Mouse (Mus musculus) hindbrain, embryonic 12.5 days (tissue): ENCODE measurements around the gene Cbl. TPM values are rescaled to one million over a fixed set of nuclear protein-coding genes. Genes with fewer than 3 reads are reported as not detected.

Experiments
- ATAC-seq: fragments of 200-750 bp; cut with Nextera tagmentation; 2 replicates; pipeline ENCODE4 v1.8.0; 2017; ENCODE audit warnings: moderate TSS enrichment; ENCODE audit not compliant: low FRiP score
- H3K27ac ChIP-seq: fragments of 300-500 bp; sonication (generic); 2 replicates; pipeline ENCODE4 v1.5.1; 2016; ENCODE audit warnings: mild to moderate bottlenecking
- H3K27me3 ChIP-seq: fragments of 300-500 bp; sonication (generic); 2 replicates; pipeline ENCODE4 v1.6.1; 2016; ENCODE audit warnings: mild to moderate bottlenecking
- H3K36me3 ChIP-seq: fragments of 300-500 bp; sonication (generic); 2 replicates; pipeline ENCODE4 v1.6.1; 2016; ENCODE audit warnings: mild to moderate bottlenecking
- H3K4me1 ChIP-seq: fragments of 300-500 bp; sonication (generic); 2 replicates; pipeline ENCODE4 v1.6.1; 2016
- H3K4me2 ChIP-seq: fragments of 300-500 bp; sonication (generic); replicated peaks from 2 replicates; pipeline ENCODE4 v1.6.1; 2016; ENCODE audit warnings: mild to moderate bottlenecking
- H3K4me3 ChIP-seq: fragments of 300-500 bp; sonication (generic); 2 replicates; pipeline ENCODE4 v1.5.1; 2016; ENCODE audit warnings: mild to moderate bottlenecking
- H3K9ac ChIP-seq: fragments of 300-500 bp; sonication (generic); 2 replicates; pipeline ENCODE4 v1.6.1; 2016; ENCODE audit warnings: mild to moderate bottlenecking, moderate library complexity
- H3K9me3 ChIP-seq: fragments of 300-500 bp; sonication (generic); replicated peaks from 2 replicates; pipeline ENCODE4 v1.6.1; 2016; ENCODE audit warnings: mild to moderate bottlenecking
- WGBS: fragments of 180-500 bp; shearing (Covaris S2); methylation state at CpG from one replicate; pipeline ENCODE4 v1.1.7; 2016; 5-methylcytosine and 5-hydroxymethylcytosine counted together
- polyA plus RNA-seq: library from polyadenylated mRNA; unstranded; fragments of >200 nt; fragmentation: Nextera tagmentation; extraction: Ambion mirVana; gene quantifications from 2 replicates; pipeline ENCODE4 v1.2.1, GENCODE M21; 2016

Gene Cbl
- polyA plus RNA-seq, 1 experiment from 2014 or later: 26.2 TPM

GRCm38 (mm10) chr9:44175556-44175955 lies 58.3 kb downstream of the Cbl start:
- H3K4me1 ChIP-seq: no peaks in the 10 kb centered on the region
- H3K27ac ChIP-seq: no peak overlapping the region
- no peaks in the 10 kb centered on the region for H3K27me3 ChIP-seq
- H3K4me3 ChIP-seq: no peak overlapping the region
- 80% methylated on average over 6 of the region's 6 CpGs for WGBS
- H3K4me2 ChIP-seq: no peak overlapping the region
- no peak for ATAC-seq
- H3K9ac ChIP-seq: no peak overlapping the region
- H3K36me3 ChIP-seq: peaks cover 33% of the 10 kb centered on the region
- H3K9me3 ChIP-seq: peaks cover 7% of the 10 kb centered on the region; the same call in 1 of the 2 replicates

DNA sequence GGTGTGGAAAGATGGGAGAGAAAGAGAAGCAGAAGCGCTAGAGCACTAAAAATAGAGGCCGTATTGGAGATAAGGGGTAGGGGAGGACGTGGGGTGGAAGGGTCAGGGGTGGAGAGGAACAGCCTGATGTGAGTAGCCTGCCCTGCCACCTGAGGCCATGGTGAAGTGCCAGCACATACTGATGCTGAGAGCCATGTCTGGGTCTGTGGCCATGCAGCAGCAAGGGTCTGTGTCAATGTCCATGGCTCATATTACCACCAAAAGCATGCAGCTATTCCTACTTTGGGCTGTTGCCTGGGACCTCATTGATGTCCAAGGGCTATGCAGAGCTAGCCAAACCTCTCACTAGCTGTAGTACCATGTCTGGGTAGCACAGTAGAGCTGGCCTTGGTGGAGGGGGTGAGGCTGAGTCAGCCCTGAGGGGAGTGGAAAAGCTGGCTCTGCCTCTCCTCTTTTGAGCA lies 63.1 kb downstream of the Cbl start:
- Histone ChIP-seq H3K27ac (no peak overlapping the region), H3K4me2 (no peak overlapping the region), H3K36me3 (peaks cover 37% of the 10 kb centered on the region), H3K9ac (no peak overlapping the region), H3K4me1 (no peaks in the 10 kb centered on the region), H3K9me3 (no peaks in the 10 kb centered on the region), H3K27me3 (no peaks in the 10 kb centered on the region), H3K4me3 (no peak overlapping the region)
- WGBS: 74% methylated on average over 3 of the region's 3 CpGs
- ATAC-seq: no peak

- H3K4me3 ChIP-seq: no peak overlapping the region
- H3K36me3 ChIP-seq: peaks cover 55% of the 10 kb centered on the region
- H3K9me3 ChIP-seq: no peaks in the 10 kb centered on the region
- no peak overlapping the region for H3K27ac ChIP-seq
- no peaks in the 10 kb centered on the region for H3K4me1 ChIP-seq
- WGBS: 91% methylated on average over 5 of the region's 5 CpGs
- no peaks in the 10 kb centered on the region for H3K27me3 ChIP-seq
- no peak overlapping the region for H3K9ac ChIP-seq
- no peak overlapping the region for H3K4me2 ChIP-seq
- ATAC-seq: no peak
Measured at GRCm38 (mm10) chr9:44168931-44169330, 64.9 kb downstream of the Cbl start.

- Histone ChIP-seq H3K4me3 (no peak overlapping the region), H3K27ac (no peak overlapping the region), H3K36me3 (peaks cover 70% of the 10 kb centered on the region), H3K27me3 (no peaks in the 10 kb centered on the region), H3K9me3 (no peaks in the 10 kb centered on the region), H3K4me1 (no peaks in the 10 kb centered on the region), H3K4me2 (no peak overlapping the region), H3K9ac (no peak overlapping the region)
- WGBS: 78% methylated on average over 3 of the region's 3 CpGs
- ATAC-seq: no peak
Measured at GRCm38 (mm10) chr9:44159886-44160285, 74.0 kb downstream of the Cbl start.

DNA sequence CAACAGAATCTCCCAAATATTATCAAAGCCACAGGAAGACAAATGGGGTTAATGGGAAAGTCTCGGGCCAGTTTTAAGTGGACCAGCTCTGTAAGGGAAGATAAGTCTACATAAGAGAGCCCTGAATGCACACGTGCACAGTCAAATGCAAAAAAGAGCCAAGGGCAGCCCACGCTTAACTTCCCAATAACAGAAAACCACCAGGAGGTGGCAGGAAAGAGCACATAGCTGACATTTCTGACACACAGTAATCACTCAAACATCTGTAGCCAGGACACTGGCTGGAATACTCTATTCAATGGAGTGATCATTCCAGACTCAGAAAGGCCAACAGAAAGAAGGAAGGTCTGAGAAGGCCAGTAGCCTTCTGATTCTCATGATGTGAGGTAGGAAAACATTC lies 86.6 kb downstream of the Cbl start:
- no peak overlapping the region for H3K4me3 ChIP-seq
- no peak overlapping the region for H3K9ac ChIP-seq
- H3K4me1 ChIP-seq: no peaks in the 10 kb centered on the region
- peaks cover 52% of the 10 kb centered on the region for H3K36me3 ChIP-seq
- no peaks in the 10 kb centered on the region for H3K9me3 ChIP-seq
- WGBS: 74% methylated on average over 3 of the region's 3 CpGs
- H3K27me3 ChIP-seq: no peaks in the 10 kb centered on the region
- no peak for ATAC-seq
- no peak overlapping the region for H3K4me2 ChIP-seq
- H3K27ac ChIP-seq: no peak overlapping the region

DNA sequence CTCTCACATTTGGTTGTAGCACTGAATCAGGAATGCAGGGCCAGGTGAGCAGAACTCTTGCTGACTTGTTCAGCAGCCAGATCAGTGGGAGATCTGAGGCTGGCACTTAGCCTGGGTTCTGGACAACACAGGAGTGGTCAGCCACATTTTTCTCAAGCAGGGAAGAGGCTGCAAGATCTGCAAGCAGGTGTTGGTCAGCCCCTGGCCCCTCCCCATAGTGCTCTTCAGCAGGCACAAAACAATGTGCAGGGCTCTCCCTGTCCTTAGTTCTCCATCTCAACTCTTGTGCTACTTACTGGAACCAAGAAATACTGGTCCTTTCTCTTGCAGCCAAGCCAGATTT lies 89.2 kb downstream of the Cbl start:
- Histone ChIP-seq H3K27me3 (no peaks in the 10 kb centered on the region), H3K4me3 (no peak overlapping the region), H3K4me2 (no peak overlapping the region), H3K36me3 (peaks cover 38% of the 10 kb centered on the region), H3K9ac (no peak overlapping the region), H3K9me3 (no peaks in the 10 kb centered on the region), H3K4me1 (no peaks in the 10 kb centered on the region), H3K27ac (no peak overlapping the region)
- no peak for ATAC-seq

DNA sequence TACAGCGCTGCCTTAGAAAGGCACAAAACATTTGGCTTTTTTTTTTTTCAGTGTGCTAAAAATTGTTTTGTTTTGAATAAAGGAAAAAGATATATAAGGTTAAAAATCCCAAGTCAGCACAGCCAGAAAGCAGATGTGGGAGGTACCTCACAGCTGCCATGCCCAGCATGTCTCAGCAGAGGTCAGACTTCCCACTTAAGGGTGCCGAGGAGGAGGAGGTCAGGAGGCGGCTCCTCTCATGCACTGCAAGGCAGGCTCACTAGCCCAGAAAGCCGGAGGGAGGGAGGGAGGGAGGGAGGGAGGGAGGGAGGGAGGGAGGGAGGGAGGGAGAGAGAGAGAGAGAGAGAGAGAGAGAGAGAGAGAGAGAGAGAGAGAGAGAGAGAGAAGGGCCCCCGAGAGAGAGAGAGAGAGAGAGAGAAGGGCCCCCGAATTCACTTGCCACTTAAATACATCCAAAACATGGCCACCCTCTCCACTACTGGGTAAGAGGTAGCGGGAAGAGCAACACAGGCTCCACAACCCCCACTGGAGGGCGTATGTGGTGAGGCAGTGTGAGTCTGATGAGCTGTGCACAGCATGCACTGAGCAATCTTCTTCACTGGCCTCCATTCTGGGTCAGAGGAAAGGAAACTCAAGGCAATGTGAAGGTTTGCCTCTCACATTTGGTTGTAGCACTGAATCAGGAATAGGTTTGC lies 89.7 kb downstream of the Cbl start:
- Histone ChIP-seq H3K9me3 (no peaks in the 10 kb centered on the region), H3K4me3 (no peak overlapping the region), H3K9ac (no peak overlapping the region), H3K36me3 (peaks cover 33% of the 10 kb centered on the region), H3K4me1 (no peaks in the 10 kb centered on the region), H3K27me3 (no peaks in the 10 kb centered on the region), H3K4me2 (no peak overlapping the region), H3K27ac (no peak overlapping the region)
- no peak for ATAC-seq
- WGBS: 27% methylated on average over 7 of the region's 8 CpGs

- Histone ChIP-seq H3K4me2 (no peak overlapping the region), H3K4me1 (no peaks in the 10 kb centered on the region), H3K9ac (no peak overlapping the region), H3K36me3 (peaks cover 27% of the 10 kb centered on the region), H3K4me3 (no peak overlapping the region), H3K9me3 (no peaks in the 10 kb centered on the region), H3K27ac (no peak overlapping the region), H3K27me3 (no peaks in the 10 kb centered on the region)
- ATAC-seq: no peak
- WGBS: 70% methylated on average over 5 of the region's 5 CpGs
Measured at GRCm38 (mm10) chr9:44143421-44143820, 90.4 kb downstream of the Cbl start.

DNA sequence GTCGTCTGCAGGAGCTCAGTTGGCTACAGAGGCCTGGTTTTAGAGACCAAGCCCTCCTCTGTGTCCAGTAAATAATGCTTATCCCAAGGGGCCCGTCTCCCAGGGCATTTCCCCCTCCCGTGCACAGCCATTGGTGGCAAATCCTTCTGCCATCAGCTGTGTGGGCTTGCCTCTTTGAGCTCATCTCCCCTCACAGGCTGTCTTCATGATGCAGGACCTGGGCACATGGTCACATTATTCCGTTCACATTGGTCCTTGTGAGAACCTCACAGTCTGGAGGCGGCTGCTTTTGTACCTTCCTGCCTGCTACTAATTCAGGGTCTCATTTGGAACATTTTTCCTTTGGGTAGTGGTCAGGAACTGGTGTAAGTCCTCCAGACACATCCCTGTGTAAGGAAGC lies 91.9 kb downstream of the Cbl start:
- Histone ChIP-seq H3K9me3 (no peaks in the 10 kb centered on the region), H3K4me1 (no peaks in the 10 kb centered on the region), H3K4me3 (no peak overlapping the region), H3K27ac (no peak overlapping the region), H3K27me3 (peaks cover under 1% of the 10 kb centered on the region; the same call in 1 of the 2 replicates), H3K4me2 (no peak overlapping the region), H3K36me3 (peaks cover 27% of the 10 kb centered on the region), H3K9ac (no peak overlapping the region)
- ATAC-seq: no peak
- WGBS: 71% methylated on average over 5 of the region's 5 CpGs

GRCm38 (mm10) chr9:44137846-44138245 lies 96.0 kb downstream of the Cbl start:
- Histone ChIP-seq H3K9ac (no peak overlapping the region), H3K27ac (no peak overlapping the region), H3K9me3 (no peaks in the 10 kb centered on the region), H3K36me3 (peaks cover 3% of the 10 kb centered on the region), H3K4me3 (no peak overlapping the region), H3K4me1 (peaks cover 24% of the 10 kb centered on the region), H3K27me3 (peaks cover 39% of the 10 kb centered on the region), H3K4me2 (no peak overlapping the region)
- WGBS: 65% methylated on average over 4 of the region's 4 CpGs
- no peak for ATAC-seq

DNA sequence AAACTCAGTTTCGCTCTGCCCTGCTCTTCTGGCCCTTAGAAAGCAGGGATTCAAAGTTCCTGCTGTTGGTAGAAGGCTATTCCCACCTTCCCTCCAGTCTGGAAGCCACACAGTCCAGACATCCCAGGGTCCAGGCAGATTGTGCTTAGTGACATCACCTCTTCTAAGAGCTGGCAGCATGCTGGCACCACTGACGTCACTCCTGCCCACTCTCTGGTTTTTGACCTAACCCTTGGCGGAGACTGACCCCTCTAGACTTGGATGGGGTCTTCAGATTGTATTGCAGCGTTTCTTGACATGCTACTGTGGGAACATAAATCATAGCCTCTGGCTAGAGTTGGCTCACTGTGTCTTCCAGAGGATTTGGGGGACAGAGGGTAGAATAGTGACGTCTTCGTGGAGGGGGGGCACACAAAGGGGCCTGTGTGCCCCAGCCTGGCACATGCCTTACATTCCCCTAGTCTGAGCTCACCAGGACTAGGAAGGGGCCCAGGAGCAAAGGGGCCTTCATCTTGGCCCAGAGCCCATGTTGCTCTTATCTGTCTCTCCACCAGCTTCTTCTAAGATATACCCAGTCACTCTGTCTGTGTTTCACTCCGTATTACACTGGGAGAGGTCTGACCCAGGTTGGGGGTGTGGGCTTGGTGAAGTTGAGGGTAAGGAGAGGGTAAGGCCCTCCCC lies 98.0 kb downstream of the Cbl start:
- H3K9me3 ChIP-seq: no peaks in the 10 kb centered on the region
- no peak for ATAC-seq
- peaks cover 28% of the 10 kb centered on the region for H3K4me1 ChIP-seq
- 62% methylated on average over 7 of the region's 7 CpGs for WGBS
- H3K36me3 ChIP-seq: peaks cover 3% of the 10 kb centered on the region; the same call in 1 of the 2 replicates
- H3K4me2 ChIP-seq: peak overlapping the region; percentile 76
- peak overlapping the region; percentile 62 for H3K9ac ChIP-seq
- peaks cover 54% of the 10 kb centered on the region for H3K27me3 ChIP-seq
- H3K4me3 ChIP-seq: peak overlapping the region; percentile 42
- H3K27ac ChIP-seq: no peak overlapping the region

GRCm38 (mm10) chr9:44134851-44135730 lies 98.8 kb downstream of the Cbl start:
- H3K9me3 ChIP-seq: no peaks in the 10 kb centered on the region
- H3K4me3 ChIP-seq: peak overlapping the region; percentile 42
- ATAC-seq: no peak
- H3K9ac ChIP-seq: peak overlapping the region; percentile 62
- H3K4me1 ChIP-seq: peaks cover 36% of the 10 kb centered on the region
- peak overlapping the region; percentile 76 for H3K4me2 ChIP-seq
- no peak overlapping the region for H3K27ac ChIP-seq
- H3K27me3 ChIP-seq: peaks cover 55% of the 10 kb centered on the region
- 2% methylated on average over 48 of the region's 49 CpGs for WGBS
- H3K36me3 ChIP-seq: no peaks in the 10 kb centered on the region
